Comparison of ENCODE assay signal across 12 mouse cellular contexts in the genomic region with DNA sequence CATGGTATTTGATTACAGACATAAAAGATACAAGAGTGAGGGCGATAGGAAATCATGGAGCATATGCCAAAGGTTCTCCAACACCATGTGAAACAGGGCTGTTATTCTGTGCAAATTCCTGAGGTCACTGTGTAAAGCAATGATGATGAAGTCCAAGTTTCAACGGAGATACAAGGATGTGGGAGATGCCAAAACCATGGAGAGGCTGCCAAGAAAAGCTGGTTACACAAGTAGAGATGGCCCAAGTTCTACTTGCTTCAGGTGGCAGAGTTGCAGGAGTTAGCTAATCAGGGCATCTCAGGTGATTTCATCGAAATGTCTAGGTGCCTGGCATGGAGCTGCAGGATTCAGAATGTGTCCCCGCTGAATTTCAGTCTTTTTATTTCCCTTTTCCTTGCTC.
DNase-seq lines count a peak whose midpoint lies in the region.
"Had no signal": no experiment of that assay in that cellular context is flagged by ENCODE, and none has a peak within 500 bp of the region (broad histone marks: within the 10 kb centered on the region; RNA-seq: fewer than 3 reads in every experiment).

No protein-coding gene starts in this region.

- DNase-seq in heart, postnatal 14 days, result peak; percentile 2 to 9
- no peak for DNase-seq in heart, adult 11 months
- peak; percentile 7 to 11 for DNase-seq in kidney, postnatal 36 days
- DNase-seq in kidney, postnatal 4 days, result no peak
- peak; percentile 16 for DNase-seq in urinary bladder, postnatal 14 days (ENCODE audit: low spot score)
- no peak for DNase-seq in urinary bladder, postnatal 25 days (ENCODE audit: low spot score)
- DNase-seq in skeletal muscle tissue, adult 2 months (ENCODE audit: low read depth, low spot score), result peak; percentile 9
- no peak for DNase-seq in thymus, postnatal 25 days
- DNase-seq: cerebellum, adult 8-10 months; gastrocnemius, adult 2 months; liver, embryonic 13.5 days; lung, embryonic 14.5 days had no signal

- intact Hi-C loops in heart, postnatal 14 days (cut with DNase I), result no loop called here

Comparison
In these comparisons a context has a peak if more than half of its experiments do, and no peak if none do; other contexts are left out.
1. DNase-seq: peak in heart, postnatal 14 days (2 of 2), kidney, postnatal 36 days (2 of 2), urinary bladder, postnatal 14 days (single experiment) and skeletal muscle tissue, adult 2 months (single experiment); none in heart, adult 11 months (single experiment), kidney, postnatal 4 days (0 of 2), urinary bladder, postnatal 25 days (single experiment) and thymus, postnatal 25 days (single experiment).